Mouse (Mus musculus) layer of hippocampus, adult 11-12 months (tissue): Measurements from ENCODE around the gene Nxpe5.
"Not testable (repeated sequence)": the region's sequence is repeated elsewhere in the genome, so short reads cannot be mapped to it uniquely, and the experiment has no call there.

Experiments
- DNase-seq: peaks from one replicate; pipeline ENCODE4 v3.0.0; 2022; ENCODE audit warnings: low spot score

The Nxpe5 gene

GRCm38 (mm10) chr5:138225700-138226099, at the start of gene Nxpe5:
Gene Nxpe5 (plus strand): TSS chr5:138225898.
- DNase-seq: no peak

GRCm38 (mm10) chr5:138186950-138187638, 38.6 kb upstream of the Nxpe5 start, which contains the start of the genes Taf6 and Cnpy4:
Gene Taf6 (minus strand): TSS chr5:138187451.
Gene Cnpy4 (plus strand): TSS chr5:138187485.
- peak; percentile 80 for DNase-seq

GRCm38 (mm10) chr5:138187661-138188306, 37.9 kb upstream of the Nxpe5 start:
- DNase-seq: peak; percentile 81

- DNase-seq: peak; percentile 86
These were observed 31.6 kb upstream of the Nxpe5 start, which contains the start of gene Mblac1 for GRCm38 (mm10) chr5:138193771-138194727. Gene Mblac1 (plus strand): TSS chr5:138194314.

GRCm38 (mm10) chr5:138194755-138195345, 30.8 kb upstream of the Nxpe5 start:
- DNase-seq: peak; percentile 22

- no peak for DNase-seq
These were observed 30.2 kb upstream of the Nxpe5 start for GRCm38 (mm10) chr5:138195463-138195862.

- DNase-seq: no peak
These were observed 26.1 kb upstream of the Nxpe5 start for GRCm38 (mm10) chr5:138199576-138199975.

GRCm38 (mm10) chr5:138202086-138202485, 23.6 kb upstream of the Nxpe5 start:
- no peak for DNase-seq

GRCm38 (mm10) chr5:138207253-138207652, 18.4 kb upstream of the Nxpe5 start:
- no peak for DNase-seq

GRCm38 (mm10) chr5:138207873-138208272, 17.8 kb upstream of the Nxpe5 start:
- DNase-seq: no peak

GRCm38 (mm10) chr5:138216632-138217031, 9.1 kb upstream of the Nxpe5 start:
- not testable (repeated sequence) for DNase-seq

GRCm38 (mm10) chr5:138219864-138220263, 5.8 kb upstream of the Nxpe5 start:
- DNase-seq: no peak

- peak; percentile 87 for DNase-seq
These were observed 3.6 kb upstream of the Nxpe5 start for GRCm38 (mm10) chr5:138222111-138222510.

GRCm38 (mm10) chr5:138223287-138223686, 2.4 kb upstream of the Nxpe5 start:
- no peak for DNase-seq

- DNase-seq: no peak
These were observed 793 bp downstream of the Nxpe5 start for GRCm38 (mm10) chr5:138226491-138226890.

- DNase-seq: no peak
These were observed 1.7 kb downstream of the Nxpe5 start for GRCm38 (mm10) chr5:138227367-138227766.

GRCm38 (mm10) chr5:138228026-138228425, 2.3 kb downstream of the Nxpe5 start:
- DNase-seq: peak; percentile 21

- no peak for DNase-seq
These were observed 3.8 kb downstream of the Nxpe5 start for GRCm38 (mm10) chr5:138229511-138229910.

GRCm38 (mm10) chr5:138233778-138234177, 8.1 kb downstream of the Nxpe5 start:
- no peak for DNase-seq

GRCm38 (mm10) chr5:138234224-138234623, 8.5 kb downstream of the Nxpe5 start:
- no peak for DNase-seq

GRCm38 (mm10) chr5:138241511-138241910, 15.8 kb downstream of the Nxpe5 start:
- DNase-seq: no peak

- no peak for DNase-seq
These were observed 25.4 kb downstream of the Nxpe5 start for GRCm38 (mm10) chr5:138251144-138251543.
